Mouse (Mus musculus) adrenal gland, postnatal 4 days (tissue): ENCODE measurements around the gene Lsr. TPM values are rescaled to one million over a fixed set of nuclear protein-coding genes. Genes with fewer than 3 reads are reported as not detected.
A peak's percentile ranks its signal among the peaks of the same experiment; 100 is the strongest.

ENCODE experiments used
- DNase-seq, 2 experiments: peaks; one replicate each; pipeline ENCODE4 v3.0.0; 2021 to 2022; ENCODE audit warnings: low spot score in 2 of 2, mixed read lengths in 2 of 2
- long read RNA-seq, 2 experiments: library from polyadenylated mRNA; stranded (forward); transcript quantifications; one replicate each; pipeline ENCODE4 v2.0.0; 2021
- total RNA-seq, 2 experiments: library from RNA; stranded (reverse); gene quantifications; 2 replicates each; pipeline ENCODE4 v1.2.3; 2021

The Lsr gene
- total RNA-seq: 10 to 100 TPM; 15.2 to 17.6 TPM
- long read RNA-seq, experiment 1, transcript Lsr-203 (9 exons, 2,071 nt): major isoform, 7 of 68 reads
- long read RNA-seq, experiment 1, partial matches to known transcripts: 11 of 68 reads
- long read RNA-seq, experiment 1, other reads (novel, unspliced or antisense): 46 of 68 reads
- long read RNA-seq, experiment 2, transcript Lsr-201 (10 exons, 2,167 nt): major isoform, 6 of 105 reads
- long read RNA-seq, experiment 2, partial matches to known transcripts: 8 of 105 reads
- long read RNA-seq, experiment 2, other reads (novel, unspliced or antisense): 86 of 105 reads

DNA sequence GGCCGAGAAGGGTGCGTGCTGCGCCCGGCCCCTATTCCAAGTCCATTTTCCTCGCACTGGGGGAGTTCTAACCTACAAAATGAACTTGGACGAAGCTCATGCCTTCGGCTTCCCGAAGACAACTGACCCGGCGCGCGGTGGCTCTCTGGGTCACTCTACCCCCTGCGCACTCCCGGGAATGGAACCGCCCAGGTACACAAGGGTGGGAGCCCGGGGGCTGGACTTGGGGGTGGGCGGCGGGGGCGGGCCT is at the start of gene Lsr:
Gene Lsr, minus strand, starts transcription at position 214 of the 250 bp plus-strand sequence.
- DNase-seq: no peak

DNA sequence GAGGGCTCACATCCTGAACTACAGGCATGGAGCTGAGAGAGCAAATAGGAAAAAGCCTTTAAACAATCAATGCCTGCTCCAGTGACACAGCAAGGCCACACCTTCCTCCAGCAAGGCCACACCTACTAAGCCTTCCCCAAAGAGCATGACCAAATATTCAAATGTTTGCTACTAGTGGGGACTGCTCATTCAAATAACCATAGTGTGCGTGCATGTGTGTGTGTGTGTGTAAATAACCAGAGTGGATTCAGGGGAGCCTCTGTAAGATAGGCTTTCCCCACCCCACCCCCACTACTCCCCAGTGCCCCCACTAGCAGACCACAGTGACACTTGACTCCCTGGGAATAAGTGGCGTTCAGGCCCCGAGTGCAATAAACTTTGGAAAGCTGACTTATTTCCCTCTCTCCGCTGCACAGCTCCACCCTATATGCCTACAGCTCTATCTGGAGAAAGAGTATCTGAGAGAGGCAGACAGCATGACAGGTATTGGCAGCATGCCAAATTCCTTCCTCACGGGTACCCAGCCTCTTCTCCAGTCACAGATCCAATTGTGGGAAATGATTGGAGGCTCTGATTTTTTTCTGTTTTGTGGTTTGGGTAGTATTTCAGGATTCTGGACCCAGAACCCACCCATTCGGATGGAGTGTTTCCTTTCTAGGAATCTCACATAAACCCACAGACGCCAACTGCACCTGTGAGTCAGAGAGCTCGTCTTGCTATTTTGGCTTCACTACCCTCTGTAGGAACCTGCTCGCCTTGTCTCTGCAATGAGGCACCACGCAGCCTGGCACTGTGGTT is 44.0 kb upstream of the Lsr start:
- no peak for DNase-seq

DNA sequence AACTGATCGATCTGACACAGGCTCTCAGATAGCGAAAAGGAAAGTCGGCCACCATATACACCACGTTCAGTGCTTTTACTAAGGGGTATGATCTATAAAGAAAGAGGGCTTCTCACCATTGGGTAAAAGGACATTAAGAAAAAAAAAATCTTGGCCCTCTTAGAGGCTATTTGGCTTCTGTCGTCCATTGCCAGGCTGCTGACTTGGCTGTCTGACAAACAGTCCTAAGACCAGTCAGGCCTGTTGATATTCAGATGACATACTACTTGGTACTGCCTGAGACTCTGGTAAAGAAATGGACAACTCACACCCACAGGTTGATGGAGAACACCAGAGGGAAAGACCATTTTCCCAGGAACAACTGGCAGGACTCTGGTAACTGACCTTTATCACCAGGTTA is 39.7 kb upstream of the Lsr start:
- DNase-seq: no peak

DNA sequence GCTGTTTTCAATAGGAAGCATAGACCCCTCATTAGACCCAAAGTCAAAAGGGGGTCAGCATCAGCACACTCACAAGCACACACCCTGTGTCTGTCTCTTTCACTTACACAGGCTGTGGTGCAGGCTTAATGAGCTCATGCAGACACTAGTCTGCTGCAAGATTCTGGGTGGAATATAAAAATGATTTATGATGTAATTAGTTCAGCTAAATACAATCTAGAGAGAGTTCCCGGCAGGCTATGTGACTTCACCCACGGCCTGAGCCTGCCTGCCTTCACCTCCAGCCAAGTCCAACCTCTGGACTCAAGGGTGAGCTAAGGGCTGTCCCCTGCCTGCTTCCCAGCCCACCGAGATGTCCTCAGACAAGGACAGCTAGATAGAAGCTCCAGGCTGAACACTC is 35.6 kb upstream of the Lsr start:
- DNase-seq: no peak

DNA sequence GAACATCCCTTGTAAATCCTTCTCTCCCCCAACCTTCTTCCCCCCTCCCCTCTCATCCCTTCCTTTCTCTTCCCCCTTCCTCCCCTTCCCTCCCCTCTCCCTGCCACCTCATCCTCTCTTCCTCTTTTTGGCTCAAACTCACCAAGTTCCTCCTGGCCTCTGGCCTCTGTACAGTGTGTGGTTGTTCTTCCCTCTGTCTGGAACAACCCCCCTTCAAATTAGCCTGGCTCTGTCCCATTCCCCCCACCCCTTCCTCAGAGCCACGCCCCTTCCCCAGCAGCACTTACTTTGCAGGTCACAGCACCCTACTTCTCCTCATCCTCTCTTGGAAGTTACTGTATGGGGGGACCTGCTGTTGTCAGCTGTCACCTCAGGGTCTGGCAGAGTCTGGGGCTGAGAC is 34.9 kb upstream of the Lsr start:
- no peak for DNase-seq

DNA sequence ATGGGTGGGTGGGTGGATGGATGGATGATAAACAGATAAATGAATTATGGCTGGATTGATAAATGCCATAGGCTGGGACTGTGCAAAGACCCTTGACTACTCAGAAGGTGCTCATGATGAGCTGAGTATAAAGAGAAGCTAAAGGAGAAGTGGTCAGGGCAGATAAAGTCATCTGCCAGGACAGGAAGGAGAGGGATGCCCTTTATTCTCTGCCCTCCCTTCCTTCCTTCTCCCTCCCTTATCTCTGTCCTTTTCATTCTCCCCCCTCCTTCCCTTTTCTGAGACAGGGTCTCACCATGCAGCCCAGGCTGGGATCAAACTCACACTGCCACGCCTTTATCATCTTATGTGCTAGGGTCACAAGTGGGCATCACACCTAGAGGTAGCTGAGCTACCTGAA is 34.5 kb upstream of the Lsr start:
- no peak for DNase-seq

DNA sequence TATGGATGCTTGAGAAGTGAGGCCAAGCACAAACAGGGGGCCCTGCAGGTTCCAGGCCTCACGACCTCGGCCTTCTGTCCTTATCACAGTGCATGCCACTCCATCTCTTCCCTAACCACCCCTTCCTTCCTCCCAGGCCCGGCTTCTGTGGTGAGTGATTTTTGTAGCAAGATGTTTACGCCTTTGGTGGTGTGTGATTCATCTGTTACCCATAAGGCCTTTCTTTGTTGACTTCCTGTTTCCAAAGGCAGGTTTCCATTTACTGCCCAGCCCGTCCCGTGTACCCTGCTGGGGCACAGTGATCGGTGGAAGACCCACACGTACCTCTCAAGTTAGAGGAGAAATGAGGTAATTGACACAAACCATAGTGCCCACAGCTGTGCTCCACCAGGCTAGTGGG is 29.4 kb upstream of the Lsr start:
- DNase-seq: no peak

DNA sequence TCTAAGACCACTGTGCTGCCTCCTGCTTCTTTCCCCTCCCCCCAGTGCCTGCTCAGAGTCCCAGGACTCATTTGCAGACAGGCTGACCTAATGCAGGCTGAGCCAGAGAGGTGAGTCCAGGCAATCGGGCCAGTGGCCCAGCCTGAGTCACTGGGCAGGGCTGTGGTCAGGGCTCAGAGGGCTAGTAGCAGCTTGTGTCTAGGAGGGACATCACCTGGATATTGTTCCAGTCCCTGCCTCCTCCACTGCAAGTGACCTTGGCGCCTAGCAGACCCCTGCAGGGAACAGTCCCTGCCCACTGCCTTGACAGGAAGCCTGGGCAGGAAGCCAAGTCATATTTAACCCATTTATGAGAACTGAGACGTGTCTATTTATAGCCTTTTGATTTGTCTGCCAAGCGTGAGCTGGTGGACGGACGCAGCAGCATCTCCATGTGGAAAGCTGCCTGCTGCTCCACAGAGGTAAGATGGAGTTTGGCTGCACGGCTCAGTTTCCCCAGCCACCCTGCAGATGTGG is 27.3 kb upstream of the Lsr start:
- peak; percentile 18 to 46 for DNase-seq

DNA sequence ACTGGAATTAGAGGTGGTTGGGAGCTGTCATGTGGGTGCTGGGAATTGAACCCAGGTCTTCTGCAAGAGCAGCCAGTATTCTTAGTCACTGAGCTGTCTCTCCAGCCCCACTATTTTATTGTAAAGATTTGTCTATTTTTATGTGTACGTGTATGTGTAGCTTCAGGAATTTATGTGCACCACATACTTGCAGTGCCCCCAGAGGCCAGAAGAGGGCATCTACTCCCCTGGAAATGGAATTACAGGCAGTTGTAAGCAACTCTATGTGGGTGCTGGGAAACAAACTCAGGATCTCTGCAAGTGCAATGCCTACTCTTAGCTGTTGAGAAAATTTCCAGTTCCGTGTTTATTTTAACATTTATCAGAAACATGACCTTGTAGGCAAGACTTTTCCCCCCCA is 23.2 kb upstream of the Lsr start:
- no peak for DNase-seq

DNA sequence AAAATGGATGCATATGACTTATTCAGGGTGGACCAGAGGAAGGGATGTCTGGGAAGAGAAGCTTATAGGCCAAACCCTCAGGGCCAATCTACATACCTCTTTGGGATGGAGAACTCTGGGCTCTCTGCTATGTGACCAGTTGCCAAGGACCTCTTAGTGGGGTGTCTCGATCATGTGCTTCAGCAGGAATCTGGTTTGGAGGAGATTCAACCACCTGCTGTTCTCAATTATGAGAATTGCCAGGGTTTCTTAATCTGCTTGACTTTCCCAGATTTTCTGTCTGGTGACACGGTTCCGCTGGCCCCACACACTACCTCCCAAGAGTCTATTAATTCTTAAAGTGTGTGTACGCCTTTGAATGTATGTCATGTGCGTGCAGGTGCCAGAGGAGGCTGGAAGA is 20.7 kb upstream of the Lsr start:
- no peak for DNase-seq

DNA sequence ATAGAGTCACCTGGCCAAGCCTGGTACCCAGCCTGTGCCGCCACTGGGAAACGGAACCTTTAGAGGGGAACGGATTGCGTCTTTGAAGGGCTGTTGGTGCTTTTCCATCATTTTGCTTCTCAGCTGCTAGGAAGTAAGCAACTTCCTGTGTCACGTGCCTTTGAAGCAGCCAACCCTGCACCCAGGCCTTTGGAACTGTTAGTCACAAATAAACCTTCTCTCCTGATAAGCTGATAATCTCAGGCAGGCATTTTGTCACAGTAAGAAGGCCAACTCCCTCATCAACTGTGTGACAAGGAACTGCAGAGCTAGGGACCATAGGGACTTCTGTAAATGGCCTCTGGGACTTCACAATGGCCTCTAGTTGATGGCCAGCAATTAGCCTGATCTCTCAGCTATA is 18.9 kb upstream of the Lsr start:
- no peak for DNase-seq

DNA sequence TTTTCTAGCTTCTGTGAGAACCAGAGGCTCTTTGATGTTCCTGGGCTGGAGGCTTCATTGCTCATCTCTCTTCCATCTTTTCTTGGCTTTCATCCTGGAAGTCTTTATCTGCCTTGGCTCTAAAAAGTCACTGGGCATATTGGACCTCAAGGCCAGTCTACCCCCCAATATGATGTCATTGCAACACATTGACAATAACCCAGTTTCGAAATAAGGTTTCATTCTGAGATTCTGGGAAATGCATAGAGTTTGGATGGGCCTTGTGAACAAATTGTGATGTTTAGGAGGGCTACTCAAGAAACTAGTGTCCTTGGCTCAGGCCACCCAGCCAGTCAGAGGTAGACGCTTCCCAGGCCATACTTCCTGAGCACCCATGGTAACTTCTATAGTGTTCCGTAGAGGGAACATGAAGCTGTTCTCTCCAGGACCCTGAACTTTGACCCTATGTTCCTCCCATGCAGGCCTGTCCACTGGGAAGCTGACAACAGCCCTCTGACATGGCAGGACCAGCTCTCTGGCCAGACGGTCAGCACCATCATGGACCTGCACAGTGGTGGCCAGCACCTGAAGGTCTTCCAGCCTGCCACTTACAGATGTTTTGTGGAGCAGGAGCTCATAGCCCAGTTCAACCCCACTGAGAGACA is 15.4 kb upstream of the Lsr start:
- DNase-seq: no peak

DNA sequence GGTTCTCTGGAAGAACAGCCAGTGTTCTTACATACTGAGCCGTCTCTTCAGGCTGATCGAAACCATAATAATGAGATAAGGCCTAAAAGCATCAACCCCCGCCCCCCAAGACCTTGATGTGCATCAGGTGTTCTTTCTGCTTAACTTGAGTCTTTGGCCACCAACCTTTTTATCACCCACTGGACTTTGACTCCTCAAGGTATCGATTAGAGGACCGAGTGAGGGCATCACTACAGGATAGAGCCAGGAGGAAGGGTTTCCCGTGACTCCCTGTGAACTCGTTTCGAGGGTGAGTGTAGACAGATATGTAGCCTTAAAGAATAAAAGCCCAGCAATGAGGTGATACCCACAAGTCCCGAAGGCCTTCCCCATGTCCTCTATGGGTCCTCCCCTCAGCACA is 12.1 kb upstream of the Lsr start:
- DNase-seq: no peak

DNA sequence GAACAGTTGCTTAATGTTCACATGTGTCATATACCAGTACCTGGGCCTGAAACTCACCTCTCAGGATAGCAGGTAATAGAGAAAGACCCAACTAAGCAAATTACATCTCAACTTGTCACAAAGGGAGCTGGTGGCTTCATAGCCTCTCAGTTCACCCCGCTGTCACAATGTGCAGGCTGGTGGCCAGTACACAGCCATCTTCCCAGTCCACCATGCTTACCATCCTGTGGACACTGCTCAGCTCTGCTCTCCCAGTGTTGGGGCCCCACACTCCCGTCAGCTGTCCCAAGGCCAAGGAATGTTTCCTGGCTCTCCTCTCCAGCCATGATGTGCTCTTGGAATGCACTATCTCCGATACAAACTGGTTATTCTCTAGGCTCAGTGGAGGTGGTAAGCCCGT is 8.4 kb upstream of the Lsr start:
- no peak for DNase-seq

DNA sequence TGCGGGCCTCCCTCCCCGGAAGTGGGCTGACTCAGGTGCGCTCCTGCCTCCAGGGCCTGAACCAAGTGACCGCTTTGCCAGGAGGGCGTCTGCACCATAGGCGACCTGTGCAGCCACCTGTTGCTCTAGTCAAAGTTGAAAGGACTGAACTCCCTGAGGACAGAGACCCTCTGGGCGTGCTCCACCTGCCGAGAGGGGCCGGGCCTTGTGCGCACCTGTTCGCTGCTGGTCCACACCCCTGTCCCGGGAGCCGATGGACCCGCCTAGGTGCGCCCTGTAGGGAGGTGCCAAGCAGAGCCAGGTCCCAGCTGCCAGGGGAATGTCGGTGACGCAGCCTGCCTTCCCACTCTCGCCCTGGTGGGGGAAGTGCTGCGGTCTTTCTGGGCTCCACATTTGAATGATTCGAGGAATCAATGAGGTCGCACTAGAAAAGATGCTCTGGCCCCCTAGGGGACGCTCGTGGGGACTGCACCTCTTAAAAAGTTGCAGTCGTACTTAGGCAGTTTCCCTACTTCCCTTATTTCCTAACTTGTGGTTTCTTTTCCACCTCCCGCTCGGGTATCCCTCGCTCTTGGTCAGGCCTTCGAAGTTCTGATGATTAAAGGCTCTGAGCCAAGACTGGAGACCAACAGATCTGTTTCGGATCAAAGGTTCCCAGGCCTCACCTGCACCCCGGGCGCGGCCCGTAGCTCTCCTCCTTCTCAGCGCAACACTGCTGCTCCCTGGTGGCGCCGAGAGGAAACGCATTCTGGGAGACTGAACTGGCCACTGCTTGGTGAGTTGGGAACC is 431 bp upstream of the Lsr start, which contains the start of gene Fam187b:
Gene Fam187b, plus strand, starts transcription at position 290 of the 789 bp plus-strand sequence.
- DNase-seq: peak; percentile 81 to 83

DNA sequence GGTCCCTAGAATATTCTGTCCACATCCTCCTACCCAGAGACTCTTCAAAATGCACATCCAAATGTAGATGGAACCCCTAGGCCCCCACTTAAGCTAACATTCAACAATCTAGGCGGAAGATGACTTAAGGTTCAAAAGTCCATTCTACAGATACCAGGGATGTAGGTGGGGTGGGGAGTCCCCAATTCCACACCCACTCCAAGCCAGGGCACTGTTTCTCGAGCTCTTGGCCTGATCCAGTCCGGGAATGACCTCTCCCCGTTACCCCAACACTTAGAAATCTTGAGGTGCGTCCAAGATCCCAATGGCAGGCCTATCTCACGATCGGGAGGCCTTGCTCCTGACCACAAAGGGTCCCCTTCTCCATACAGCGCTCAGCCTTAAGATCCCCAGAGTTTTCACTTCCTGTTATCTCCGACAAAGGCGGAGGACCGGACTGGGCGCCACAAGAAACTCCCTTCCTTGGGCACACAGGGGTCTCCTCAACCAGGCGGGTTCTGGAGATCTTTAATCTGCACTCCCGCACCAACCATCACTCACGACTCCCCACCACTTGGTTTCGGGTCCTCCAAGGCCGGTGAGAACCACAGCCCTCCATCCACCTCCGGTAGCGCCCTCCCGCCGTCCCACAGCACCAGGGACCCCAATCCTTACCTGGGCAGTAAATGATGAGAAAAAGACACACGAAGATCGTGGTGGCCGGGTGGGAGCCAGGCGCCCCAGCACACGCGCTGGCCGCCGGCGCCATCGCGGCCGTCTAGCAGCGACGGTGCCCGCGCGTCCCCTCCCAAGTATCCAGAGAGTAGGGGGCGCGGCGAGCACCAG is 626 bp downstream of the Lsr start:
- DNase-seq: no peak

DNA sequence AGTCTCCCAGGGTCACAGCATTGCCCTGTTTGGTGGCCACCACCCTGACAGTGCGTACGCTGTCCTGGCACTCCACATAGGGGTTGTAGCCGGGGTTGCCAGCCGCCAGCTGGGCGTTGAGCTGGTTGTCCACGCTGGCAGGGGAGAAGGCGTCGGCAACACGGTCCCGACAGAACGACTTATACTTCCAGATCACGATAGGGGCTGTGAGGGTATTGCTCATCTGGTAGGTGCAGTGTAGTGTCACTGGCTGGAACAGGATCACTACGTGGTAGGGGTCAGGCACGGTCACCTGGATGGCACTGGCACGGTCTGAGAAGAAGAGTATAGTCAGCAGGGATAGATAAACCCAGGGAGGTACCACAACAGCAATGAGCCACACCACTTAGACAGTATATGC is 1.4 kb downstream of the Lsr start:
- DNase-seq: no peak

DNA sequence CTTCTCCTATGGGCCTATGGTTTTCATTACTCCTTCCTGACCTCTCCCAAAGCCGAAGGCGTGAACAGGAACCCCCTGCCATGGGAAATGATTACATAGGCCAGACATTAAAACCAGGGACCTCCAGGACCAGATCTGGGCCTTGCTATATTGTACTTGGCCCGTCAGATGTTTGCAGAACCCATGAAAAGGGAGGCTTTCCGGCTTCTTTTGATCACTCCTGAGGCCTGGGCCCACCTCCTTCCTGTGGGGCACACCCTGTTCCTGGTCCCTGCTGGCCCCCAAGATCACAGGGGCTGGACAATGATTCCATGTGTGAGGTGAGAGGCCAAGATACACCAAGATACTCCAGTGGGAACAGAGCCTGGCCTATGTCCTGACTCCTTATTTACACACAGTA is 4.1 kb downstream of the Lsr start:
- DNase-seq: no peak

DNA sequence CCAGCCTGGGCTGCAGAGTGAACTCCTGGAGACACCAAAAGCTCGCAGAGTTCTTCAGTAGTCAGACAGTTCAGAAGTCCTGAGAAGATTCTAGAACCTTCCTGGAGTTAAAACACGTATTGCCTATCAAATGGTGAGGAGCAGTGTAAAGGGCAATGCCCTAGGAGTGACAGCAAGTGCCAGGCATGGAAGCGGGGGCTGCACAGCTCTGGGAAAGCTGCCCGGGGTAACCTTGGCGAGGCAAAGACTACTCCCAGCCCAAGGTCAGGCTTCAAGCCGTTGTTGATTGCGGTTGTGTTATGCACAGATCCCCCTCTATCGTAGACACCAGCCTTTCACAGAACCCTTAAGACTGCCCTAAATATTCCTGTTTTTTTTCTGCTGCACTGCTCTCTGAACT is 4.7 kb downstream of the Lsr start:
- DNase-seq: no peak

DNA sequence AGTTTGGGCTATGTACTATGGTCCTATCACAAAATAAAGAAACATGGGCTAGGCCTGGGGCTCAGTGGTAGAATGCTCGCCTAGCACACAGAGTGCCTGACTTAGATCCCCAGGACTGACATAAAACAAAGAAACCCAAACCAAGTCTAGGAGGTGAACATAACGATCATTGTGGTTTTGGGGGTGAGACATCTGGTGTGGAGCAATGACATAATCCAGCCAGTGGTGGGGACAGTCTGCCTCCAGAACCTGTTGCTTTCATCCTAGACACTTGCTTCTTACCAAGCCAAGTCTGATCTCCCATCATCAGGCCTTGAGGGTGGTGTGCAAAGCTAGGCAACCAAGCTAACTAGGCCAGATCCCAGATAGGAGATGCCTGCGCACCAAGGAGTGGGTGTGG is 6.6 kb downstream of the Lsr start:
- no peak for DNase-seq

DNA sequence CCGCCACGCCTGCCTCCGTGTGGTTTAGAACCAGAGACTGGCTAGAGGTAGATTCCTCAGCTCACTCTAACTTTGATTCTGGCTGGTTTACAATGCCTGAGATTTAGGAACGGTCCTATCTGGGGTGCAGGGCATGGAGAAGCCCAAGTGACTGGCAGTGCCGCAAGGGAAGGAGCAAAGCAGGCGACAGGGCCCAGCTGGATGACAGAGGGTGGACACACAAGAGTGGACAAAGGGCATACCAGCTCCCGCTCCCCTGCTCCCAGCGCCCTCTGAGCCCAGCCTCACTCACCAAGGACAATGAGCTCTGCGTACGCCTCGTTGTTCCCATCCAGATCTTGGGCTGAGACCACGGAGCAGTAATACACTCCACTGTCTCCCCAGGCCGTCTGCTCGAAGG is 7.6 kb downstream of the Lsr start:
- no peak for DNase-seq
